ENCODE assay signal across 26 mouse cellular contexts in genomic region chr9:50135939-50136635, GRCm38 (mm10).
"Had no signal": no experiment of that assay in that cellular context is flagged by ENCODE, and none has a peak within 500 bp of the region (broad histone marks: within the 10 kb centered on the region; RNA-seq: fewer than 3 reads in every experiment).

No protein-coding gene starts in this region.

- H3K9ac ChIP-seq: heart, embryonic 13.5 days; heart, embryonic 15.5 days; hindbrain, embryonic 13.5 days; kidney, embryonic 15.5 days; limb, embryonic 13.5 days; limb, embryonic 15.5 days; liver, embryonic 13.5 days; liver, embryonic 15.5 days had no signal

- H3K27ac ChIP-seq: heart, adult 2 months; heart, embryonic 13.5 days; heart, embryonic 15.5 days; hindbrain, embryonic 13.5 days; kidney, embryonic 15.5 days; kidney, postnatal 0 days; limb, embryonic 13.5 days; limb, embryonic 15.5 days; liver, embryonic 13.5 days; liver, embryonic 15.5 days had no signal

- ATAC-seq: hindbrain, embryonic 16.5 days; intestine, embryonic 16.5 days had no signal

- H3K27me3 ChIP-seq: heart, embryonic 13.5 days; heart, embryonic 15.5 days; hindbrain, embryonic 13.5 days; kidney, embryonic 15.5 days; limb, embryonic 13.5 days; limb, embryonic 15.5 days; liver, embryonic 13.5 days; liver, embryonic 15.5 days had no signal

- H3K36me3 ChIP-seq: heart, embryonic 13.5 days; heart, embryonic 15.5 days; hindbrain, embryonic 13.5 days; kidney, embryonic 15.5 days; limb, embryonic 13.5 days; limb, embryonic 15.5 days; liver, embryonic 13.5 days; liver, embryonic 15.5 days had no signal

- DNase-seq: gastrocnemius, postnatal 14 days; gastrocnemius, postnatal 36 days; heart, adult 2 months; heart, postnatal 14 days; heart, postnatal 36 days; kidney, adult 11 months; kidney, adult 2 months; kidney, adult 9 months; kidney, postnatal 14 days; kidney, postnatal 36 days; layer of hippocampus, adult 9-11 months; layer of hippocampus, postnatal 36 days; liver, embryonic 13.5 days; lung, adult 18-20 months had no signal

- H3K4me3 ChIP-seq: heart, adult 2 months; heart, embryonic 13.5 days; heart, embryonic 15.5 days; hindbrain, embryonic 13.5 days; kidney, embryonic 15.5 days; limb, embryonic 13.5 days; limb, embryonic 15.5 days; liver, embryonic 13.5 days; liver, embryonic 15.5 days had no signal

- H3K4me1 ChIP-seq: liver, embryonic 13.5 days; liver, embryonic 15.5 days had no signal

- H3K4me2 ChIP-seq: heart, embryonic 11.5 days; heart, embryonic 13.5 days; heart, embryonic 15.5 days; hindbrain, embryonic 13.5 days; kidney, embryonic 15.5 days; limb, embryonic 13.5 days; limb, embryonic 15.5 days; liver, embryonic 11.5 days; liver, embryonic 13.5 days; liver, embryonic 15.5 days had no signal

- H3K9me3 ChIP-seq: heart, embryonic 13.5 days; heart, embryonic 15.5 days; kidney, embryonic 15.5 days; limb, embryonic 15.5 days; liver, embryonic 13.5 days; liver, embryonic 15.5 days had no signal
